Mouse (Mus musculus) CH12.LX (cell line): Measurements from ENCODE around the gene Sema3c.

Source experiments
- CTCF ChIP-seq, 2 experiments: IDR thresholded peaks in 1 of 2; conservative IDR thresholded peaks in 1 of 2; 2 replicates each; pipeline ENCODE4 v1.5.1; 2011 to 2012; ENCODE audit warnings: low read depth in 2 of 2, low read length in 2 of 2, improper control_type of control experiment in 1 of 2, inconsistent platforms in 1 of 2, mild to moderate bottlenecking in 1 of 2, moderate library complexity in 1 of 2
- JUN ChIP-seq: IDR thresholded peaks from 2 replicates; pipeline ENCODE4 v1.6.1; 2011; ENCODE audit warnings: low read depth, mild to moderate bottlenecking, low read length, improper control_type of control experiment, moderate library complexity; ENCODE audit not compliant: insufficient read depth
- UBTF ChIP-seq: IDR thresholded peaks from 2 replicates; pipeline ENCODE4 v1.6.1; 2012; ENCODE audit warnings: low read depth, mild to moderate bottlenecking, inconsistent platforms, low read length, improper control_type of control experiment, moderate library complexity

DNA sequence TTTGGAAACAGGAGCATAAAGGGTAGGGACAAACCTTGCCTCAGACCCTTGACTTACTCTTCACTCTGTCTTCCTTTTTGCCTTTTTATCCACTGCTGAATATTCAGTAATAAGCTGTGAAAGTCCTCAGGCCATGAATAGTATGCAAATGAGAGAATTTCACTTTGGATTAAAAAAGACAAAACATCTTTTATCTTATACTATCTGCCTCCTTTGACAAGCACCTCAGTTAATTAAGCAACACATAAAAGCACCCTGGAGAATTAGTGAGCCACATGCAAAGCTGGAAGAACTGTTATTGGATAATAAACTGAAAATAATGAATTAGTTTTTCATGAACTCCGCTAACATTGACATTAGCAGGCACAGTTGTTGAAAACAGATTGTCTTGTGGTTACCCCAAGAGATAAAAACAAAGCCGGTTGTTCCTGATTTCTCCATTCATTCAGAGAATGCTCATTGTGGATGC, 8.0 kb downstream of the Sema3c start:
- TF ChIP-seq UBTF (no peak), CTCF (conservative IDR thresholded peaks at IDR 0.05 in 1 of 2, IDR thresholded peaks at IDR 0.05 in 1 of 2; ENCODE audit: low read depth in 2 of 2, low read length in 2 of 2) (no peak), JUN (no peak)
